Mouse (Mus musculus): ENCODE measurements at regions not wholly inside any gene's neighbourhood (a gene's known extent, or its start where the extent isn't known, plus 50 kb on each side); places are given as distances from the start of the nearest gene placed in this dataset.
A peak's percentile ranks its signal among the peaks of the same experiment; 100 is the strongest.

DNA sequence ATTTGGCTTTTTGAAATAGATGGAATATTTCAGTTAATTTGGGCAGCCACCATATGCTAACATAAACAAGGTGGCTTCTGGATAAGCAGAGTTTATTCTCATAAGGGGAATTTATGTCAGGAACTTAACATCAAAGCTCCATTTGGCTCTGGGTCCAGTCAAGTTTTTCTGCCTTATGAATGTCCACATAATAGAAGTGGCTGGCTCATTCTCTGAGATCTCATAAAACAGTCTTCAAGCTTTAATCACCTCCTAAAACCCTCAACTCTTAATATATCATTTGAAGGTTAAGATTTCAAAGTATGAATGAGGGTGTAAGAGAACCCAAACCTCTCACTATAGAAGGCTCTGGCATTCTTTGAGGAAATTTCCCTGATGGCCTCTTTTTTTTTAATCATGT lies 1361.0 kb downstream of the Efna5 start:
- TF ChIP-seq GATA1 (IDR thresholded peaks at IDR 0.05; ENCODE audit: low read length) = no peak

DNA sequence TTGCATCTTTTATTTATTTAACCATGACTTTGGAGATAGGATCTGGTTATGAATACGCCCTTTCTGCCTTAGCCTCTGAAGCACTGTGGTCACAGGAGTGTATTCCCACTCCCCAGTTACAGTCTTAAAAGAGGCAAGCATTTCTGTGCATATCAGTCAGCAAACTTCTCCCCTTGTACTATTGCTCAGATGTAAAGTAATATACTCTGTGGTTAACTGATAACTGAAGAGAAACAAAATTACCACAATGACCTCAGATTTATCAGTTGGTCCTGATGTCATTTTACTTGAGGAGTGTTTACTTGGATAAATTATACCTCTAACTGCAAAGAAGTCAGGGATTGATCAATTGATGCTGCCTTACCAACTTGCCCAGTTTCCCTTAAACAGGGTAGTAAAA lies 1366.1 kb downstream of the Efna5 start:
- peak; percentile 78 for TF ChIP-seq GATA1 (IDR thresholded peaks at IDR 0.05; ENCODE audit: low read length)

DNA sequence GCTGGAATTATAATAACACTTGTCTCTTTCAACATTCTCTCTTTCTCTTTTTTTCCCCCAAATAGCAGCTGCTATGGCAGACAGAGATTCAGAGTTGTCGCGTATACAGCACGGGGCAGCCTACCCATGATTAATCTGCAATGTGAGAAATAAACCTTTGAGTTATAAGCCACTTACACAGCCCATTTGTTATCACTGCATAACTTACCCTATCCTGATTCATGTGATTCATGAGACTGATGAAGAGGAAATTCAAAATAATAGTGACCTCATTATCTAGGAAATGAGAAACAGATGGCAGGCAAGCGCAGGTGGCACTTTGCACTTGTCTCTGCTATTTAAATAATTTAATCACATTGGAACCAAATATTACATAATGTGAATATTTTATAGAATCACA lies 1367.7 kb downstream of the Efna5 start:
- no peak for TF ChIP-seq GATA1 (IDR thresholded peaks at IDR 0.05; ENCODE audit: low read length)

DNA sequence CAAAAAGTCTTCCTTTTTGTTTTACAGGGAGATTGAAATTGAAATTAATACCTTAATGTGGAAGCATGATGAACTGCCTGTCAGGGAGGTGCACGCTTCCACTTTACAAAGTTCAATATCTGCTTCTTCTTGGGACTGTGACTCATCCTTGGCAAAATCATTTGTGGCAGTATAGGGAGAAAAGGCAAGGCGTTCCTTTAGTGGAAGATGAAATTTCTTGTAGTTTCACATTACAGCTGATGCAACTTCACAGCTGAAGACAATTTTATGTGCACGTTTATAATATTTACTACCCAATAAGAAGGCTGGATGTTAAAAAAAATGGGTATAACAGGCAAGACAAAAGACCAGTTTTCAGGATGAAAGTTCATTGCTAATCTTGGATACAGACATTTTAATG lies 1385.9 kb downstream of the Efna5 start:
- no peak for TF ChIP-seq GATA1 (IDR thresholded peaks at IDR 0.05; ENCODE audit: low read length)

DNA sequence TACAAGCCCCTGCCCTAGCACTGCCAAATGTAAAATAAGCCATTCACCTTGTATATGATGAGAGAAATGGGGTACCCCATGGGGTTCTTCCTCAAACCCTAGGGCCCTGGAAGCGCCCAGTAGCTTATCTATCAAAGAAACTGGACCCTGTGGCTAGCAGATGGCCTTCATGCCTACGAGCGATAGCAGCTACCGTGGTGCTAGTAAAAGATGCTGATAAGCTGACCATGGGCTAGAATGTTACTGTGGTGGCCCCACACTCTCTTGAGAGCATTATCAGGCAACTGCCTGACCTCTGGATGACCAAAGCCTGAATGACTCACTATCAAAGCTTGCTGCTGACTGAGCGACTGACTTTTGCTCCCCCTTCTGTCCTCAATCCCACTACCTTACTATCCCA lies 1403.7 kb downstream of the Efna5 start:
- peak; percentile 56 for TF ChIP-seq GATA1 (IDR thresholded peaks at IDR 0.05; ENCODE audit: low read length)

DNA sequence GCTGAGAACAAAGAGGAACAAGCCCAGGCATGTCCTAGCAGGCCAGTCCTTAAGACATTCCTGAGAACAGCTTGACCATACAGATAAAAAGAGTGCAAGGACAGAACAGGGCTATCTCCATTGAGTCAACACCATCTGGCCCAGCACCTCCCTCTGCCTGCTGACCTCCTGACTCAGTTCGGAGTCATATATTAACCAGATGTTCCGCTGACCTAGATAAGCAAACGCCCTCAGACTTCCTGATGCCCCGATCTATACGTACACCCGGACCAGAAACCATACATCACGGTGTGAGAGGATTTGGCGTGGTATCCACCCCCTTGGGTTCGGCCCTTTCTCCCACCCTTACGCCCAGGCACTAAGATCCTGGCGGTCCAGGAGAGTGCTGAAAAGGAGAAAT lies 1406.7 kb downstream of the Efna5 start:
- TF ChIP-seq GATA1 (IDR thresholded peaks at IDR 0.05; ENCODE audit: low read length) = peak; percentile 71

DNA sequence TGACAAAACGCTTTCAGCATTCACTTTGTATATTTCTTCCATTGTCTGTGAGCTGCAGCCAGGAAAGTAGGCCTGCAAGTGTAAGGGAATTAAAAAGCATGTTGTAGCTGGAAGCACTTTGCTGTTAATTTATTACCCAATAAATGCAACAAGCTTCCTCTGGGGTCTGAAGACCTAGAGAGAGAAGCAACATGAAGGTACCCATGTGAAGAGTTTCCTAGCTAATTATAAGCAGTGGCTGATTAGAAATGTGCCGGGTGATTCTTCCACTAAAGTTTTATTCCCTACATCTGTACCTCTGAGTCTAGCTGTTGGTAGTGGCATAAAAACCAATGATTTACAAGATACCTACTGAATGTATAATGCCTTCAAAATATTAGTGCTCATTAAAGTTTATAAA lies 1428.2 kb downstream of the Efna5 start:
- TF ChIP-seq GATA1 (IDR thresholded peaks at IDR 0.05; ENCODE audit: low read length) = no peak

DNA sequence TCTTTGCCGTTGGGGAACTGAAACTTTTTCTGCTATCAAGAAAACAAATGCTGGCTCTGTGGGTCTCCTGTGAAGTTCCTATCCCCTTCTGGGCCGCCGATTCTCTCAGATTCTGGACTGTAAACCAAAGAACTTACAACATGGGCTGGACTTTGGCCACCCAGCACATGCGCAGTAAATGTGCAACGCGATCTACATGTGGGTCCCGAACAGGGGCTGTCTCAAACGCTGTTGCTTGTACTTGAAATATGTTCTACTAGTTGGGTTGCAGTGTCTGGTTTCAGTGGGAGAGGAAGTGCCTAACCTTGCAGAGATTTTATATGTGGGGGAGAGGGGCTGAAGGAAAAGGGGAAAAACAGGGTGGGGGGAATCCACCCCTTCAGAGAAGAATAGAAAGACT lies 1454.3 kb downstream of the Efna5 start:
- no peak for TF ChIP-seq GATA1 (IDR thresholded peaks at IDR 0.05; ENCODE audit: low read length)

Measured in G1E-ER4 (cell line).